Mouse (Mus musculus) liver, embryonic 12.5 days (tissue): ENCODE results near the gene Copa. TPM values are rescaled to one million over a fixed set of nuclear protein-coding genes. Genes with fewer than 3 reads are reported as not detected.

Experiments
- ATAC-seq: fragments of 200-750 bp; cut with Nextera tagmentation; 2 replicates; pipeline ENCODE4 v1.8.0; 2017; ENCODE audit warnings: moderate number of reproducible peaks, mild to moderate bottlenecking, moderate library complexity
- H3K27ac ChIP-seq: fragments of 300-500 bp; sonication (generic); 2 replicates; pipeline ENCODE4 v1.5.1; 2016; ENCODE audit warnings: mild to moderate bottlenecking
- H3K27me3 ChIP-seq: fragments of 300-500 bp; sonication (generic); replicated peaks from 2 replicates; pipeline ENCODE4 v1.6.1; 2016; ENCODE audit warnings: mild to moderate bottlenecking, moderate library complexity
- H3K36me3 ChIP-seq: fragments of 300-500 bp; sonication (generic); 2 replicates; pipeline ENCODE4 v1.6.1; 2016; ENCODE audit warnings: mild to moderate bottlenecking, moderate library complexity
- H3K4me1 ChIP-seq: fragments of 300-500 bp; sonication (generic); 2 replicates; pipeline ENCODE4 v1.6.1; 2016
- H3K4me2 ChIP-seq: fragments of 300-500 bp; sonication (generic); 2 replicates; pipeline ENCODE4 v1.6.1; 2016; ENCODE audit warnings: mild to moderate bottlenecking, moderate library complexity
- H3K4me3 ChIP-seq: fragments of 300-500 bp; sonication (generic); 2 replicates; pipeline ENCODE4 v1.5.1; 2016; ENCODE audit warnings: mild to moderate bottlenecking, moderate library complexity
- H3K9ac ChIP-seq: fragments of 300-500 bp; sonication (generic); 2 replicates; pipeline ENCODE4 v1.6.1; 2016; ENCODE audit warnings: mild to moderate bottlenecking, moderate library complexity
- H3K9me3 ChIP-seq: fragments of 300-500 bp; sonication (generic); replicated peaks from 2 replicates; pipeline ENCODE4 v1.6.1; 2016; ENCODE audit warnings: mild to moderate bottlenecking, moderate library complexity
- WGBS: fragments of 180-500 bp; shearing (Covaris S2); methylation state at CpG from one replicate; pipeline ENCODE4 v1.1.7; 2016; ENCODE audit not compliant: insufficient replicate concordance; 5-methylcytosine and 5-hydroxymethylcytosine counted together
- polyA plus RNA-seq: library from polyadenylated mRNA; unstranded; fragments of >200 nt; fragmentation: Nextera tagmentation; extraction: Ambion mirVana; gene quantifications from 2 replicates; pipeline ENCODE4 v1.2.1, GENCODE M21; 2016

Gene Copa
- polyA plus RNA-seq, 1 experiment from 2014 or later: 92.8 TPM

DNA sequence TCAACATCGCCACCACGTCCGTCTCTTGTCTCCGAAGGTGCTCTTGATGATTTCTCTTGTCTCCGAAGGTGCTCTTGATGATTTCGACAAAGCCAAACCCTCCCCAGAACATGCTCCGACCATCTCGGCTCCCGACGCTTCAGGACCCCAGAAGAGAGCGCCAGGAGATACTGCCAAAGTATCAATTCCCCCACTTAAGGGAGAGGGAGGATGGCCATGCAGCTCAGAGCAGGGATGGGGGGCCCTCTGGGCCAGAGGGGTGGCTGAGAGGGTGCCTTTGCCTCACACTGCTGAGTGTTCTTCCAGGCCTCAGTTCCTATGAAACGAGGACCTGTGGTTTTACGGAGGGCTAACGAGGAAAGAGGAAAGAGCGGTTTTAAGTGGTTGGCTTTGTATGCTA lies 46.2 kb downstream of the Copa start:
- no peaks in the 10 kb centered on the region for H3K27me3 ChIP-seq
- no peak overlapping the region for H3K4me3 ChIP-seq
- H3K27ac ChIP-seq: no peak overlapping the region
- ATAC-seq: no peak
- H3K4me2 ChIP-seq: no peak overlapping the region
- no peaks in the 10 kb centered on the region for H3K9me3 ChIP-seq
- 93% methylated on average over 15 of the region's 15 CpGs for WGBS
- H3K36me3 ChIP-seq: peaks cover 50% of the 10 kb centered on the region
- peaks cover 17% of the 10 kb centered on the region for H3K4me1 ChIP-seq
- no peak overlapping the region for H3K9ac ChIP-seq

DNA sequence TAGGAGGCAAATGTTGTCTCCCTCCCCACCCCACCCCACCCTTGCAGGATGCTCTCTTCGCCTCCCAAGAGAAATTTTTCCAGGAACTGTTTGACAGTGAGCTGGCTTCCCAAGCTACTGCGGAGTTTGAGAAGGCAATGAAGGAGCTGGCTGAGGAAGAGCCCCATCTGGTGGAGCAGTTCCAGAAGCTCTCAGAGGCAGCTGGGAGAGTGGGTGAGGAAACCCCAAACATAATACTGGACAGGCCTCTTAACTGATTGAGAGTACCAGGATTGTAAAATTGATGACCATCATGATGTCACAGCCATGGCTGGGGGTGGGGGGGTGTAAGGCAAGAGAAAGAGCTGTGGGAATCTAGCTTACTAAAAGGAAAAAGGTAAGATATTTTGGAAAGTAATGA lies 46.8 kb downstream of the Copa start:
- 66% methylated on average over 2 of the region's 2 CpGs for WGBS
- no peak overlapping the region for H3K4me2 ChIP-seq
- H3K36me3 ChIP-seq: peaks cover 54% of the 10 kb centered on the region
- H3K9ac ChIP-seq: no peak overlapping the region
- H3K9me3 ChIP-seq: no peaks in the 10 kb centered on the region
- H3K4me1 ChIP-seq: peaks cover 17% of the 10 kb centered on the region
- ATAC-seq: no peak
- no peaks in the 10 kb centered on the region for H3K27me3 ChIP-seq
- no peak overlapping the region for H3K4me3 ChIP-seq
- H3K27ac ChIP-seq: no peak overlapping the region

- no peak for ATAC-seq
Measured at GRCm38 (mm10) chr1:172129780-172130179, 47.5 kb downstream of the Copa start.

GRCm38 (mm10) chr1:172132319-172132718 lies 50.0 kb downstream of the Copa start:
- ATAC-seq: no peak
- peaks cover 7% of the 10 kb centered on the region for H3K4me1 ChIP-seq
- H3K4me2 ChIP-seq: no peak overlapping the region
- peaks cover 74% of the 10 kb centered on the region for H3K36me3 ChIP-seq
- no peak overlapping the region for H3K4me3 ChIP-seq
- H3K27me3 ChIP-seq: no peaks in the 10 kb centered on the region
- H3K27ac ChIP-seq: no peak overlapping the region
- WGBS: 80% methylated on average over 7 of the region's 7 CpGs
- no peaks in the 10 kb centered on the region for H3K9me3 ChIP-seq
- H3K9ac ChIP-seq: no peak overlapping the region

More at GRCm38 (mm10) chr1:172129780-172130179, 47.5 kb downstream of the Copa start:
- Histone ChIP-seq H3K27me3 (no peaks in the 10 kb centered on the region), H3K9ac (no peak overlapping the region), H3K4me1 (peaks cover 17% of the 10 kb centered on the region), H3K4me3 (no peak overlapping the region), H3K36me3 (peaks cover 60% of the 10 kb centered on the region), H3K4me2 (no peak overlapping the region), H3K27ac (no peak overlapping the region), H3K9me3 (no peaks in the 10 kb centered on the region)
- 86% methylated on average over 5 of the region's 5 CpGs for WGBS

DNA sequence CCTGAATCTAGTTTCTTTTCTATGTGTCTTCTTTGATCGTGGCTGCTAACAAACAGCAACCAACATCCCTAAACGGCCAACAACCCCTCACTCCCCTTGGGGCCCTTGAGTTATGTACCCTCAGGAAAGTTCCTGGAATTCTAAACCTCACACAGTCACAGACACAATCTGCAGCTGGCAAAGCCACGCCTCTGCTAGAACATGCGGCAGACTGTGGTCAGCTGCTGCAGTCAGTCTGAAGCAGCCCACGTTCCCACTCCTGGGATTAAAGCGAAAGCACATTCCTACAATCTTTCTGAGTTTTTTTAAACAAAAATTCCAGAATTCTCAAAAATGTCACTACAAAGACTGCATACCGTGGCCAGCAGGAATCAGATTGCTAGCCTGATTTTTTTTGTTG lies 51.2 kb downstream of the Copa start:
- Histone ChIP-seq H3K27ac (no peak overlapping the region), H3K36me3 (peaks cover 73% of the 10 kb centered on the region)
- WGBS: 82% methylated on average over 7 of the region's 7 CpGs

GRCm38 (mm10) chr1:172134072-172134471 lies 51.7 kb downstream of the Copa start:
- H3K27me3 ChIP-seq: no peaks in the 10 kb centered on the region
- no peak overlapping the region for H3K9ac ChIP-seq
- H3K27ac ChIP-seq: no peak overlapping the region
- H3K4me3 ChIP-seq: no peak overlapping the region
- no peak for ATAC-seq
- H3K4me2 ChIP-seq: no peak overlapping the region
- no peaks in the 10 kb centered on the region for H3K4me1 ChIP-seq
- no peaks in the 10 kb centered on the region for H3K9me3 ChIP-seq
- H3K36me3 ChIP-seq: peaks cover 68% of the 10 kb centered on the region
- 72% methylated on average over 4 of the region's 4 CpGs for WGBS

More for the DNA sequence above, 51.2 kb downstream of the Copa start:
- H3K9ac ChIP-seq: no peak overlapping the region
- H3K9me3 ChIP-seq: no peaks in the 10 kb centered on the region
- ATAC-seq: no peak
- H3K4me3 ChIP-seq: no peak overlapping the region
- H3K27me3 ChIP-seq: no peaks in the 10 kb centered on the region
- H3K4me2 ChIP-seq: no peak overlapping the region
- H3K4me1 ChIP-seq: no peaks in the 10 kb centered on the region

DNA sequence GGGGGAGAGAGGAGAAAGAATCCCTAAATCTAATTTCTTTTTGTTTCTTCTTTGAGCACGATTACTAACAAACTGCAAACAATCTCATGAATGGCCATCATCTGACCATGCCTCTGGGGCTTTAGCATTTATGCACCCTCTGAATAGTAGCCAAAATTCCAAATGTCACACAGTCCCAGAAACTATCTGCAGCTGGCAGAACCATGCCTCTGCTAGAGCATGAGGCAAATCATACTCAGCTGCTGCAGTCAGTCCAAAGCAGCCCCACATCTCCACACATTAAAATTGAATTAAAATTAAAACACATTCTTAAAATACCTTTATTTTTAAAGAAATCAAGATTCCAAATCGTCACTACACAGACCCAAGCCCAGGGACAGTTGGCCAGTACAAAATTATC lies 57.8 kb downstream of the Copa start:
- WGBS: 73% methylated on average over 2 of the region's 2 CpGs
- H3K4me2 ChIP-seq: no peak overlapping the region
- no peaks in the 10 kb centered on the region for H3K4me1 ChIP-seq
- no peak overlapping the region for H3K27ac ChIP-seq
- H3K9me3 ChIP-seq: no peaks in the 10 kb centered on the region
- ATAC-seq: no peak
- no peak overlapping the region for H3K9ac ChIP-seq
- H3K27me3 ChIP-seq: no peaks in the 10 kb centered on the region
- H3K36me3 ChIP-seq: peaks cover 10% of the 10 kb centered on the region
- no peak overlapping the region for H3K4me3 ChIP-seq

GRCm38 (mm10) chr1:172140825-172141224 lies 58.5 kb downstream of the Copa start:
- Histone ChIP-seq H3K27me3 (no peaks in the 10 kb centered on the region), H3K4me1 (no peaks in the 10 kb centered on the region), H3K27ac (no peak overlapping the region), H3K36me3 (peaks cover 5% of the 10 kb centered on the region), H3K9ac (no peak overlapping the region), H3K9me3 (no peaks in the 10 kb centered on the region), H3K4me2 (no peak overlapping the region), H3K4me3 (no peak overlapping the region)
- ATAC-seq: no peak
- WGBS: 78% methylated on average over 1 of the region's 1 CpGs

- H3K27ac ChIP-seq: no peak overlapping the region
- no peaks in the 10 kb centered on the region for H3K4me1 ChIP-seq
- H3K4me2 ChIP-seq: no peak overlapping the region
- H3K9ac ChIP-seq: no peak overlapping the region
- no peaks in the 10 kb centered on the region for H3K27me3 ChIP-seq
- no peaks in the 10 kb centered on the region for H3K9me3 ChIP-seq
- no peak for ATAC-seq
- H3K36me3 ChIP-seq: no peaks in the 10 kb centered on the region
- no peak overlapping the region for H3K4me3 ChIP-seq
- 69% methylated on average over 3 of the region's 3 CpGs for WGBS
Measured at GRCm38 (mm10) chr1:172141529-172141928, 59.2 kb downstream of the Copa start.

GRCm38 (mm10) chr1:172143570-172143969 lies 61.2 kb downstream of the Copa start:
- Histone ChIP-seq H3K4me1 (peaks cover 7% of the 10 kb centered on the region), H3K36me3 (no peaks in the 10 kb centered on the region), H3K9me3 (no peaks in the 10 kb centered on the region), H3K9ac (no peak overlapping the region), H3K27me3 (no peaks in the 10 kb centered on the region), H3K4me3 (no peak overlapping the region), H3K4me2 (no peak overlapping the region), H3K27ac (no peak overlapping the region)
- ATAC-seq: no peak
- WGBS: 30% methylated on average over 1 of the region's 1 CpGs

- no peaks in the 10 kb centered on the region for H3K27me3 ChIP-seq
- H3K27ac ChIP-seq: peak within 1 kb of the TSS; percentile 95
- peaks cover 31% of the 10 kb centered on the region for H3K36me3 ChIP-seq
- H3K9me3 ChIP-seq: no peaks in the 10 kb centered on the region
- H3K9ac ChIP-seq: peak within 1 kb of the TSS; percentile 97
- peak within 1 kb of the TSS; percentile 71 for H3K4me2 ChIP-seq
- 0% methylated on average over 42 of the region's 42 CpGs for WGBS
- ATAC-seq: peak; percentile 98
- H3K4me3 ChIP-seq: peak within 1 kb of the TSS; percentile 89
- H3K4me1 ChIP-seq: peaks cover 35% of the 10 kb centered on the region
Measured at GRCm38 (mm10) chr1:172147835-172148278, 65.5 kb downstream of the Copa start, which contains the start of gene Dcaf8. TSS of gene Dcaf8 (plus strand) at chr1:172148084.

DNA sequence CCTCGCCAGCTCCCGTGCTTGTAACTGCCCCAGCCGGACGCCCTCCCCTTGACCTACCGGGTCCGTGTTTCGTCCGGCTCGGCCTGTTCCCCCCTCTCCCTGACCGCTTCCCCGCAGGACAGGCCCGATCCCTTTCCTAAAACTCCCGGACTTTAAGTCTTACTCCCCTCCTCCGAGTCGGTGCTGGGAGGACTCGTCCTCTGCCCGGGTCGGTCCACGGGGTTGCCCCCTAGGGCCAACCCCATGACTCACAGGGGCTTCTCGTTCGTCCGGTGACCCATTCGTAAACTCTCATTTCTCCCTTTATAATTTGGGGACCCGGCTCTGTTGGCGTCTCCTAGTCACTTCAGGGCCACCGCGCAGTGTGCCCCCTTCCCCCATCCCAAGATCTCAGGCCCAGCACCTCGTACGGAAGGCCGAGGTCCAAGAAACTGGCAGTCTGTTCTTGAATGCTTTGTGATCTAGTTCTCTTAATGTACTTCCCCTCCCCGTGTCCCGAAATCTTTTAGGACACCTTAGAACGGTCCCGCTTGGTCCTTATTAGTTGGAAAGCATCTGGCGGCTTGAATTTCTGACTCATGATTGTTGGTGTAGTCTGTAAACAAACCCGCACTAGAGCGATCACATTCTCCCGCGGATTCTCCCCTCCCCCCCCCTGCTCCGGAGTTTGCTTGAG lies 66.1 kb downstream of the Copa start:
- Histone ChIP-seq H3K36me3 (peaks cover 36% of the 10 kb centered on the region), H3K27me3 (no peaks in the 10 kb centered on the region), H3K4me1 (peaks cover 35% of the 10 kb centered on the region), H3K4me3 (peak overlapping the region; percentile 89), H3K27ac (peak overlapping the region; percentile 95), H3K9ac (peak overlapping the region; percentile 97), H3K9me3 (no peaks in the 10 kb centered on the region), H3K4me2 (peak overlapping the region; percentile 71)
- peak; percentile 55 for ATAC-seq
- WGBS: under 1% methylated on average over 39 of the region's 40 CpGs
